Mouse (Mus musculus): Measurements from ENCODE around the gene Myf6. TPM values are rescaled to one million over a fixed set of nuclear protein-coding genes. Genes with fewer than 3 reads are reported as not detected.

Gene Myf6
- polyA plus RNA-seq, 1 experiment from 2014 or later, result 0.16 TPM

Small RNA genes lying within 50 kb of the gene (microRNA-seq; reads per million reads assigned to microRNA genes)
- not detected for gene Gm44403

Other genes with a start within 250 kb of the Myf6 start
- gene Lin7a, start 223.1 kb downstream of the Myf6 start, polyA plus RNA-seq (2015; fragmentation: Nextera tagmentation; extraction: Ambion mirVana), result 1.4 and 1.8 TPM in 2 replicates
- 0.19 TPM in 1 of 2 replicates, not detected in the other for gene Myf5, start 8.6 kb downstream of the Myf6 start, polyA plus RNA-seq (2015; fragmentation: Nextera tagmentation; extraction: Ambion mirVana)
- gene Ptprq, start 225.3 kb upstream of the Myf6 start, polyA plus RNA-seq (2015; fragmentation: Nextera tagmentation; extraction: Ambion mirVana), result 0.04 and 0.20 TPM in 2 replicates

All from heart, embryonic 15.5 days (tissue).